Mouse (Mus musculus) small intestine, adult 2 months (tissue): ENCODE results near the gene Gm15023.

Source experiments
- CTCF ChIP-seq: fragments of 200-500 bp; IDR thresholded peaks from 2 replicates; pipeline ENCODE4 v1.5.1; 2012; ENCODE audit warnings: low read depth, mild to moderate bottlenecking, control low read depth, inconsistent platforms, low read length, moderate library complexity, mixed read lengths; ENCODE audit not compliant: insufficient replicate concordance, insufficient read length; ENCODE audit errors: extremely low read depth
- POLR2A ChIP-seq: fragments of 200-500 bp; IDR thresholded peaks from 2 replicates; pipeline ENCODE4 v1.6.1; 2012; ENCODE audit warnings: low read depth, mild to moderate bottlenecking, control low read depth, inconsistent platforms, low read length, moderate library complexity

GRCm38 (mm10) chrX:135210436-135211221 lies 33.2 kb upstream of the Gm15023 start, which contains the start of gene Tceal6:
- TF ChIP-seq CTCF = no peak
- TF ChIP-seq POLR2A = no peak
